Mouse (Mus musculus) retina, postnatal 1 day (tissue): ENCODE measurements around the gene Fam219b.

ENCODE experiments used
- DNase-seq: peaks from one replicate; pipeline ENCODE4 v3.0.0-alpha.2; 2012

Gene Fam219b

GRCm38 (mm10) chr9:57565741-57566221 is 28.5 kb downstream of the Fam219b start:
- no peak for DNase-seq

GRCm38 (mm10) chr9:57566846-57567245 is 29.5 kb downstream of the Fam219b start:
- DNase-seq = no peak

GRCm38 (mm10) chr9:57568500-57568899 is 31.2 kb downstream of the Fam219b start:
- no peak for DNase-seq

- DNase-seq = no peak
These were observed 37.1 kb downstream of the Fam219b start for GRCm38 (mm10) chr9:57574397-57574796.

DNA sequence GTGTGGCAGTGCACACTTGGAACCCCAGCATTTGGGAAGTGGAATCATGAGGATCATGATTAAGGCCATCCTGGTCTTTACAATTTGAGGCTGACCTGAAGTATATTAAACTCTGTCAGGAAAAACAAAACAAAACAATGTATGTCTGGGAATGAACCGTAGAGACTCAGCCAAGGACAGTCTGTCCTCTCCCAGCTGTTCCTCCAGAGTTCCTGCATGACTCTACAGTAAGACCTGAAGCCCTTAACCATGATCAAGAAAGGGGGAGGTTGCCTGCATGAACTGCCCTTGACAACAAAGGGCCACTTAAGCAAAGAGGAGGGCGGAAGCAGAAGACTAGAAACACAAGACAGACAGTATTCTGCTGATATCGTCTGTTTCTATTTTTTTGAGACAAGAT is 38.2 kb downstream of the Fam219b start:
- DNase-seq = no peak

DNA sequence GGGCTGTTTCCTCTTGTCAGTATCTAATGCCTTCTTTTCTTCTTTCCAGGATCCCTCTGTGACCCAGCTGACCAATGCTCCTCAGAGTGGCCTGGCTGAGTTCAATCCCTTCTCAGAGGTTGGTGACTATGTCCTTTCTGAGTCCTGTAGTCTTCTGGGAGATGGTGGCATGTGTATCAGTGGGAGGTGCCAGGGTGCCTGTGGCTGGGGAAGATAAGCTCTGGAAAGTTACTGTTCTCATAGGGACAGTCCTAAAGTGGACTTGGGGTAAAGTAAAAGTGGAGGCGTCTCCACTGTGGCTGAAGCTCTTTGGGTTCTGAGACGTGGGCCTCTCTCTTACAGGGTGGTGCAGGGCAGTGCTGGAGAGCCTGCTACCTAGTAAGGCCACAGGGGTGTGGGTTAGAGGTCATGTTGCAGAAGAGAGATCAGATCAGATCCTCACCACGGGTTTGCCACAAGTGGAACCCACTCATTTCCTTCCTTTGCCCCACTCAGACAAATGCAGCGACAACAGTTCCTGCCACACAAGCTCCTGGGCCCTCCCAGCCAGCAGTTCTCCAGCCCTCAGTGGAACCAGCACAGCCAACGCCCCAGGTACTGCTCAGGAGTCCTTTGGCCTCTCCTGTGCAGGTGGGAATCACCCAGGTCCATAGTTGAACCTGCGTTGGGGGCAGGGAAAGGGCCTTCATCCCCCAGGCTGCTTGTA is 40.0 kb downstream of the Fam219b start:
- no peak for DNase-seq

GRCm38 (mm10) chr9:57584991-57585390 is 47.7 kb downstream of the Fam219b start:
- DNase-seq = no peak

GRCm38 (mm10) chr9:57589224-57590126 is 52.1 kb downstream of the Fam219b start, which contains the start of gene Ulk3:
Gene Ulk3 (plus strand): TSS chr9:57589452.
- DNase-seq = peak; percentile 87

DNA sequence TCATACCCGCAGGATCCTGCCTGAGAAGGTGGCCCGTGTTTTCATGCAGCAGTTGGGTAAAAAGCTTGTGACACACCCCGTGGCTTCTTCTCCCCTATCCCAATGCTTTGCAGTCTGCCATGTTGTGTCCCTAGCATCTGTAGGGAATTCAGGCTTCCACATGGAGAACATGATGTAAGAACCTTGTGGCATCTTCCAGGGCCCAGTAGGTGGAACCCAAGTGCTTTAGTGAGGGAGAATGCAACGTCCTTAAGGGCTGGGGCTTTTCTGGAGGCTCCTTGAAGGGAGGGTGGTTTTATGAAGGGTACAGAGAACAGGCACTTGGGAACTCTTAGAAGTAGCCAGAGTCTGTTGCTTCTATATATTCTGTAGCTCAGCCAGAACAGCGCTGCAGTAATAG is 53.4 kb downstream of the Fam219b start:
- DNase-seq = peak; percentile 66
